Mouse (Mus musculus): ENCODE measurements around the gene Sf1. TPM values are rescaled to one million over a fixed set of nuclear protein-coding genes. Genes with fewer than 3 reads are reported as not detected.
A peak's percentile ranks its signal among the peaks of the same experiment; 100 is the strongest.

Sf1 gene
- total and polyA plus RNA-seq, 2 experiments from 2014 or later, result 70.5 to 95.5 TPM

DNA sequence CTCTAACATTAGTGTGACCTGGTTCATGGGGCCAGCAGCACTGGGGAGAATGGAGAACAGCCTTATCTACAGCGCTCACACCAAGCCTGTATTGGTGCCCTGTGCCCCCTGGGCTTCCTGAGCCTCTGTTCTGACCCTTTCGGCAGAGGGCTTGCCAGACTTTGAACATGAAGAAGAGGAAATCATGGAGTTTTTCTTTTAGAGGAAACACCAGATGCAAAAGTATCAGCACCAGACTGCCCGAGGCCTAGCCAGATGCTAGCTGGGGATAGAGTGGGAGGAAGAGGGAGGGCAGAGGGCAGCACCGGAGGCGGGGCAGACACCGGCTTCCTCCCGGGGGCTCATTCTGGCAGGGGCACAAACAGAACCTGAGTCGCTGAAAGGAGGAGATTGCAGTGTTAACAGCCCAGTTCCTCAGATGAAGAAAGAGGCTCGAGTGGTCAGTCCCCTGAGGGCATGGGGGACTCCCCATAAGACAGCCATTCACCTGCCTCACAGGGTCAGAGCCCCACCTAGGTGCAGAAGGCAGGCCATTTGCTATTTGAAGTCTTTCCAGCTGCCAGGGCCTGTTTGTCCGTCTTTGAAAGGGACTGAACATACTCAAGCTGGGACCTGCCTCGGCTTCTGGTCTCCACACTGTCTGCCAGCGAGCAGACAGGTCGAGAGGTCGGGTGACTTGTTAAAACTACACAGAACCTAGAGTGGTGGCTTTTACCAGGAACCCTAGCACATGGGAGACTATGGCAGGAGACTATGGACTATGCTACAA is 14.1 kb upstream of the Sf1 start:
- no peak overlapping the region for H3K27ac ChIP-seq (ENCODE audit: low read depth, low read length)
- no peak for DNase-seq (ENCODE audit: low spot score)
- H3K4me3 ChIP-seq (ENCODE audit: low read depth, low read length), result no peak overlapping the region
- no peak overlapping the region for H3K4me2 ChIP-seq (ENCODE audit: low read depth, low read length, poor library complexity, severe bottlenecking)
- no peaks in the 10 kb centered on the region for H3K4me1 ChIP-seq (ENCODE audit: insufficient read depth, low read length)
- H3K9me3 ChIP-seq (ENCODE audit: low read length), result no peaks in the 10 kb centered on the region
- TF ChIP-seq CTCF (IDR thresholded peaks at IDR 0.05), result no peak
- H3K9ac ChIP-seq (replicated peaks; ENCODE audit: low read length, poor library complexity, severe bottlenecking), result no peak overlapping the region
- 47% methylated on average over 14 of the region's 14 CpGs for WGBS
- no peaks in the 10 kb centered on the region for H3K27me3 ChIP-seq (ENCODE audit: insufficient read depth, low read length)
- peaks cover 61% of the 10 kb centered on the region for H3K36me3 ChIP-seq (ENCODE audit: insufficient read depth, low read length)
- ATAC-seq (ENCODE audit: low FRiP score), result no peak

DNA sequence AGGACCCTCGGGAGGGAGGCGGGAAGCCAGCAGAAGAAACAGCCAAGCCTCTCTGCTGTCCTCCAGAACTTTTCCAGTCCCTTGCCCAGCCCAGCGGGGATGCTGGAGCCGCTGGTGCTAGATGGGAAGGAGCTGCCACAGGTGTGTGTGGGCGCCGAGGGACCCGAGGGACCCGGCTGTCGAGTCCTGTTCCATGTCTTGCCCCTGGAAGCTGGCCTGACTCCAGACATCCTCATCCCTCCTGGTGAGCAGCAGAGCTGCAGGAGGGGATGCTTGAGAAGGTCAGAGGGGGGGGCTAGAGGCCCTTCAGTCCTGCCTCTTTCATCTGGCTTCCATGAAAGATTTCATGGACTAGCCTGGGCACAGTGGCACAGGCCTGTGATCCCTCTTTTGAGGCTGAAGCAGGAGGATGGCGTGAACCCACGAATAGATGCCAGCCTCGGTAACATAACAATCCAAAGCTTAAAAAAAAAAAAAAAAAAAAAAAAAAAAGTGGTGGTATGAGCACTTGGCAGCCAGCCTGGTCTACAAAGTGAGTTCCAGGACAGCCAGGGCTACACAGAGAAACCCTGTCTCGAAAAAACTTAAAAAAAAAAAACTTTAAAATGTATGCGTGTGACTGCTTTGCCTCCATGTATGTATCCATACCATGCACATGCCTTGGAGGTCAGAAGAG is 11.9 kb upstream of the Sf1 start:
- no peak for TF ChIP-seq CTCF (IDR thresholded peaks at IDR 0.05)
- no peaks in the 10 kb centered on the region for H3K9me3 ChIP-seq (ENCODE audit: low read length)
- ATAC-seq (ENCODE audit: low FRiP score) (no peak), DNase-seq (ENCODE audit: low spot score) (no peak)
- no peak overlapping the region for H3K4me3 ChIP-seq (ENCODE audit: low read depth, low read length)
- H3K36me3 ChIP-seq (ENCODE audit: insufficient read depth, low read length), result peaks cover 39% of the 10 kb centered on the region
- 66% methylated on average over 14 of the region's 14 CpGs for WGBS
- H3K4me2 ChIP-seq (ENCODE audit: low read depth, low read length, poor library complexity, severe bottlenecking), result no peak overlapping the region
- H3K4me1 ChIP-seq (ENCODE audit: insufficient read depth, low read length), result no peaks in the 10 kb centered on the region
- no peaks in the 10 kb centered on the region for H3K27me3 ChIP-seq (ENCODE audit: insufficient read depth, low read length)
- H3K9ac ChIP-seq (replicated peaks; ENCODE audit: low read length, poor library complexity, severe bottlenecking), result no peak overlapping the region
- no peak overlapping the region for H3K27ac ChIP-seq (ENCODE audit: low read depth, low read length)

DNA sequence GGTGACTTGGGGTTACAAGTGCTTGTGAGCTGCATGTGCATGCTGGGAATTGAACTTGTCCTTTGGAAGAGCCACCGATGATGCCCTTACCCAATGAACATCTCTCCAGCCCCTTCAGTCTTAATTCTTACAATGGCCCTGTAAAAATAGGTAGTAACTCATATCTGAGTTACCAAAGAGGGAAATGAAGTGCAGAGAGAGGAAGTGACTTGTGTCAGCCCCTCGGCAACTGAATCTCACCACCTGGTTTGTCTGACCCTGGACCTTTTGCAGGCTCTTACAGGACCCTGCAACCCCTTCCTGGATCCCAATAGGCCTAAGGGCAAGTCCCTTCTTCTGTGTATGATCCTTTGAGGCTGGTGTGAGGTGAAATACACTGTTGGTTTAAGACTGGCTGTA is 11.4 kb upstream of the Sf1 start:
- WGBS, result 95% methylated on average over 2 of the region's 2 CpGs
- H3K4me2 ChIP-seq (ENCODE audit: low read depth, low read length, poor library complexity, severe bottlenecking), result no peak overlapping the region
- no peaks in the 10 kb centered on the region for H3K27me3 ChIP-seq (ENCODE audit: insufficient read depth, low read length)
- DNase-seq (ENCODE audit: low spot score), result no peak
- H3K27ac ChIP-seq (ENCODE audit: low read depth, low read length), result no peak overlapping the region
- ATAC-seq (ENCODE audit: low FRiP score), result no peak
- no peaks in the 10 kb centered on the region for H3K4me1 ChIP-seq (ENCODE audit: insufficient read depth, low read length)
- no peak overlapping the region for H3K4me3 ChIP-seq (ENCODE audit: low read depth, low read length)
- no peak overlapping the region for H3K9ac ChIP-seq (replicated peaks; ENCODE audit: low read length, poor library complexity, severe bottlenecking)
- no peaks in the 10 kb centered on the region for H3K9me3 ChIP-seq (ENCODE audit: low read length)
- peaks cover 36% of the 10 kb centered on the region for H3K36me3 ChIP-seq (ENCODE audit: insufficient read depth, low read length)
- TF ChIP-seq CTCF (IDR thresholded peaks at IDR 0.05), result no peak

DNA sequence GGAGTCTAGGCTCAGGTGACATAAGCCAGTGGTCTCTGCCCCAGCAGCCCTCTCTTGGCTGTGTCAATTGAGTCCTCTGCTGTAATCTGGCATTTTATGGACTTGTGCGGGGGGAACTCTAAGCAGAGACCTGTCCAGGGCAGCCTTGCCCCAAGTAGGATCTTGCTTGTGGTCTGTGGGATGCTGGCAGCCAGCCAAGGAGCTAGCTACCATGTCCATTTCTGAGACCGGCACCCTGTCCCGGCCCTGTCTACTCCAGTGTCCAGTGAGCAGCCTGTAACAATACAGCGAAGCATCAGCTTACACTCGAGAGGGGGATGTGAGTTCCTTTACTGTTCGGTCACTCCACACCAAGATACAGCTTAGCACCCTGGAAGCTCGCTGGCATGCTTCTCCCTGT is 9.5 kb upstream of the Sf1 start:
- no peak overlapping the region for H3K4me2 ChIP-seq (ENCODE audit: low read depth, low read length, poor library complexity, severe bottlenecking)
- 73% methylated on average over 7 of the region's 7 CpGs for WGBS
- H3K36me3 ChIP-seq (ENCODE audit: insufficient read depth, low read length), result peaks cover 24% of the 10 kb centered on the region
- DNase-seq (ENCODE audit: low spot score) (no peak), ATAC-seq (ENCODE audit: low FRiP score) (no peak)
- no peak for TF ChIP-seq CTCF (IDR thresholded peaks at IDR 0.05)
- H3K9ac ChIP-seq (replicated peaks; ENCODE audit: low read length, poor library complexity, severe bottlenecking), result no peak overlapping the region
- no peaks in the 10 kb centered on the region for H3K27me3 ChIP-seq (ENCODE audit: insufficient read depth, low read length)
- H3K4me1 ChIP-seq (ENCODE audit: insufficient read depth, low read length), result no peaks in the 10 kb centered on the region
- H3K27ac ChIP-seq (ENCODE audit: low read depth, low read length), result no peak overlapping the region
- H3K4me3 ChIP-seq (ENCODE audit: low read depth, low read length), result no peak overlapping the region
- H3K9me3 ChIP-seq (ENCODE audit: low read length), result no peaks in the 10 kb centered on the region

DNA sequence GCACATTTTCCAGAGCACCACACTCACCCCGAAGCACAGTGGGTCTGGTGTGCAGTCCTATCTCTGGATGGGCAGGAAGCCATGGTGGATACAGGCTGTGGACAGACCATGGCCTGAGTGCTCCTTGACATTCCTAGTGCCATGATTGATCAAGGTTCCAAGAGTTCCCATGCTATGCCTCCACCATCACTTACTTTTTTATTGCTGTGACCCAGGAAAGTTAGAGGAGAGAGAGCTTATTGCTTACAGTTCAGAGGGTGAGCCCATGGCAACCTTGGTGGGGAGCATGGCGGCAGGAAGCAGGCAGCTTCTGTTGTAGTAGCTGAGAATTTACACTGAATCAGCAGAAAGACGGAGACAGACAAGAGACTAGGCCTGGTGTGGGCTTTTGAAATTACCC is 2.2 kb upstream of the Sf1 start:
- ATAC-seq (ENCODE audit: low FRiP score) (no peak), DNase-seq (ENCODE audit: low spot score) (no peak)
- Histone ChIP-seq H3K4me1 (ENCODE audit: insufficient read depth, low read length) (peaks cover 5% of the 10 kb centered on the region), H3K4me3 (ENCODE audit: low read depth, low read length) (no peak overlapping the region), H3K27me3 (ENCODE audit: insufficient read depth, low read length) (no peaks in the 10 kb centered on the region), H3K9ac (replicated peaks; ENCODE audit: low read length, poor library complexity, severe bottlenecking) (no peak overlapping the region), H3K9me3 (ENCODE audit: low read length) (no peaks in the 10 kb centered on the region), H3K4me2 (ENCODE audit: low read depth, low read length, poor library complexity, severe bottlenecking) (no peak overlapping the region), H3K27ac (ENCODE audit: low read depth, low read length) (no peak overlapping the region), H3K36me3 (ENCODE audit: insufficient read depth, low read length) (peaks cover 7% of the 10 kb centered on the region; the same call in 1 of the 2 replicates)
- no peak for TF ChIP-seq CTCF (IDR thresholded peaks at IDR 0.05)
- 95% methylated on average over 3 of the region's 3 CpGs for WGBS

DNA sequence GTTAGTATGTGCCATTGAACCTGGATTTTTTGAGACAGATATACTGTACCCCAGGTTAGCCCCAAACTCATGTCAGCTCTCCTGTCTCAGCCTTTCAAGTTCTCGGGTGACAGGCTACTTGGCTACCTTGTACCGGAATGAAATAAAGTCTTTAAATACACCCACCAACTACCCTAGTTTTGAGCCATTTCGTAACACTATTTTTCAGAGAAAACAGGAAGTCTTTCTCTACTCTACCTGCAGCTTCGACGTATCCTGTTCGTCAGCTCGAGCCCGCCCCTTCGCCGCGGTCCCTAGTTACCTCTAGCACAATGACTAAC is 439 bp upstream of the Sf1 start:
- Histone ChIP-seq H3K36me3 (ENCODE audit: insufficient read depth, low read length) (peaks cover 22% of the 10 kb centered on the region; the same call in 1 of the 2 replicates), H3K4me2 (ENCODE audit: low read depth, low read length, poor library complexity, severe bottlenecking) (peak overlapping the region; percentile 54), H3K27me3 (ENCODE audit: insufficient read depth, low read length) (no peaks in the 10 kb centered on the region), H3K4me3 (ENCODE audit: low read depth, low read length) (peak overlapping the region; percentile 100), H3K4me1 (ENCODE audit: insufficient read depth, low read length) (peaks cover 5% of the 10 kb centered on the region), H3K9ac (replicated peaks; ENCODE audit: low read length, poor library complexity, severe bottlenecking) (no peak overlapping the region), H3K9me3 (ENCODE audit: low read length) (no peaks in the 10 kb centered on the region), H3K27ac (ENCODE audit: low read depth, low read length) (peak overlapping the region; percentile 100)
- ATAC-seq (ENCODE audit: low FRiP score) (no peak), DNase-seq (ENCODE audit: low spot score) (no peak)
- TF ChIP-seq CTCF (IDR thresholded peaks at IDR 0.05), result no peak
- 0% methylated on average over 11 of the region's 11 CpGs for WGBS

Data from midbrain, postnatal 0 days (tissue).